Mouse (Mus musculus): Measurements from ENCODE around the gene Spock1. TPM values are rescaled to one million over a fixed set of nuclear protein-coding genes. Genes with fewer than 3 reads are reported as not detected.

Spock1 gene
- total and polyA plus RNA-seq, 2 experiments = not detected

GRCm38 (mm10) chr13:57662554-57662953 is 245.6 kb downstream of the Spock1 start:
- no peaks in the 10 kb centered on the region for H3K27me3 ChIP-seq (ENCODE audit: control insufficient read depth, insufficient read depth, low read length)
- H3K4me1 ChIP-seq (ENCODE audit: control insufficient read depth, insufficient read depth, low read length) = no peaks in the 10 kb centered on the region
- H3K9ac ChIP-seq (ENCODE audit: low read depth, low read length) = no peak overlapping the region
- no peak for DNase-seq (ENCODE audit: extremely low read depth, low read depth, low spot score)
- 71% methylated on average over 4 of the region's 4 CpGs for WGBS
- no peak overlapping the region for H3K4me3 ChIP-seq (ENCODE audit: insufficient read depth, low read depth, low read length)
- H3K79me2 ChIP-seq (ENCODE audit: control insufficient read depth, insufficient read depth, low read length) = no peaks in the 10 kb centered on the region
- TF ChIP-seq POLR2A (IDR thresholded peaks at IDR 0.05; ENCODE audit: extremely low read depth, insufficient read depth, low read length) (no peak), CTCF (IDR thresholded peaks at IDR 0.05; ENCODE audit: low read depth, low read length) (no peak)
- H3K36me3 ChIP-seq (ENCODE audit: control insufficient read depth, insufficient read depth, low read length) = no peaks in the 10 kb centered on the region
- H3K27ac ChIP-seq (replicated peaks; ENCODE audit: insufficient read depth, low read depth, low read length) = no peak overlapping the region

DNA sequence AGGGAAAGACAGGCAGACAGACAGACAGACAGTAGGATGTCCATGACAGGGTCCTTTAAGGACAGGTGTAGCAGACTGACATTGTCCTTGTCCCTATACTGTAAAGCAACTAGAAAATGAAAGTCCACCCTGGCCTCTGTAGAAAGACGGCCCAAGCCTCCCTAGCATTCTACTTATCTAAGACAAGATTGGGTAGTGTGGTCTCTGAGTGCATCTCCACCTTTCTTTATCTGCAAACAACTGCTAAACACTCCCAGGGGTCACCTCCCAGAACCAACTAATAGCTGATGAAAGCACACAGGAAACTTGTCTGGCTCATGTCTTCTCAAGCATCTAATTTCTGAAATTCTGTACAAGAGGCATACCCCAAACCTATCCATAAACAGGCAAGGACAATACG is 247.6 kb downstream of the Spock1 start:
- H3K79me2 ChIP-seq (ENCODE audit: control insufficient read depth, insufficient read depth, low read length) = no peaks in the 10 kb centered on the region
- no peak overlapping the region for H3K9ac ChIP-seq (ENCODE audit: low read depth, low read length)
- no peak overlapping the region for H3K4me3 ChIP-seq (ENCODE audit: insufficient read depth, low read depth, low read length)
- WGBS = 64% methylated on average over 2 of the region's 2 CpGs
- no peak for TF ChIP-seq POLR2A (IDR thresholded peaks at IDR 0.05; ENCODE audit: extremely low read depth, insufficient read depth, low read length)
- TF ChIP-seq CTCF (IDR thresholded peaks at IDR 0.05; ENCODE audit: low read depth, low read length) = no peak
- H3K27me3 ChIP-seq (ENCODE audit: control insufficient read depth, insufficient read depth, low read length) = no peaks in the 10 kb centered on the region
- no peak overlapping the region for H3K27ac ChIP-seq (replicated peaks; ENCODE audit: insufficient read depth, low read depth, low read length)
- no peaks in the 10 kb centered on the region for H3K36me3 ChIP-seq (ENCODE audit: control insufficient read depth, insufficient read depth, low read length)
- DNase-seq (ENCODE audit: extremely low read depth, low read depth, low spot score) = no peak
- H3K4me1 ChIP-seq (ENCODE audit: control insufficient read depth, insufficient read depth, low read length) = no peaks in the 10 kb centered on the region

- H3K27ac ChIP-seq (replicated peaks; ENCODE audit: insufficient read depth, low read depth, low read length) = no peak overlapping the region
- TF ChIP-seq CTCF (IDR thresholded peaks at IDR 0.05; ENCODE audit: low read depth, low read length) = no peak
- no peak for TF ChIP-seq POLR2A (IDR thresholded peaks at IDR 0.05; ENCODE audit: extremely low read depth, insufficient read depth, low read length)
- WGBS = 77% methylated on average over 3 of the region's 3 CpGs
- H3K36me3 ChIP-seq (ENCODE audit: control insufficient read depth, insufficient read depth, low read length) = no peaks in the 10 kb centered on the region
- H3K79me2 ChIP-seq (ENCODE audit: control insufficient read depth, insufficient read depth, low read length) = no peaks in the 10 kb centered on the region
- H3K4me1 ChIP-seq (ENCODE audit: control insufficient read depth, insufficient read depth, low read length) = no peaks in the 10 kb centered on the region
- no peaks in the 10 kb centered on the region for H3K27me3 ChIP-seq (ENCODE audit: control insufficient read depth, insufficient read depth, low read length)
- no peak overlapping the region for H3K9ac ChIP-seq (ENCODE audit: low read depth, low read length)
- DNase-seq (ENCODE audit: extremely low read depth, low read depth, low spot score) = no peak
- no peak overlapping the region for H3K4me3 ChIP-seq (ENCODE audit: insufficient read depth, low read depth, low read length)
Observed at GRCm38 (mm10) chr13:57659872-57660271, 248.3 kb downstream of the Spock1 start.

GRCm38 (mm10) chr13:57656606-57657005 is 251.5 kb downstream of the Spock1 start:
- no peak overlapping the region for H3K9ac ChIP-seq (ENCODE audit: low read depth, low read length)
- no peaks in the 10 kb centered on the region for H3K36me3 ChIP-seq (ENCODE audit: control insufficient read depth, insufficient read depth, low read length)
- H3K4me1 ChIP-seq (ENCODE audit: control insufficient read depth, insufficient read depth, low read length) = no peaks in the 10 kb centered on the region
- H3K4me3 ChIP-seq (ENCODE audit: insufficient read depth, low read depth, low read length) = no peak overlapping the region
- TF ChIP-seq CTCF (IDR thresholded peaks at IDR 0.05; ENCODE audit: low read depth, low read length) (no peak), POLR2A (IDR thresholded peaks at IDR 0.05; ENCODE audit: extremely low read depth, insufficient read depth, low read length) (no peak)
- H3K27me3 ChIP-seq (ENCODE audit: control insufficient read depth, insufficient read depth, low read length) = no peaks in the 10 kb centered on the region
- H3K27ac ChIP-seq (replicated peaks; ENCODE audit: insufficient read depth, low read depth, low read length) = no peak overlapping the region
- H3K79me2 ChIP-seq (ENCODE audit: control insufficient read depth, insufficient read depth, low read length) = no peaks in the 10 kb centered on the region
- no peak for DNase-seq (ENCODE audit: extremely low read depth, low read depth, low spot score)
- 57% methylated on average over 8 of the region's 8 CpGs for WGBS

- no peak for TF ChIP-seq CTCF (IDR thresholded peaks at IDR 0.05; ENCODE audit: low read depth, low read length)
- no peak for TF ChIP-seq POLR2A (IDR thresholded peaks at IDR 0.05; ENCODE audit: extremely low read depth, insufficient read depth, low read length)
- Histone ChIP-seq H3K27ac (replicated peaks; ENCODE audit: insufficient read depth, low read depth, low read length) (no peak overlapping the region), H3K4me3 (ENCODE audit: insufficient read depth, low read depth, low read length) (no peak overlapping the region), H3K27me3 (ENCODE audit: control insufficient read depth, insufficient read depth, low read length) (no peaks in the 10 kb centered on the region), H3K4me1 (ENCODE audit: control insufficient read depth, insufficient read depth, low read length) (no peaks in the 10 kb centered on the region), H3K36me3 (ENCODE audit: control insufficient read depth, insufficient read depth, low read length) (no peaks in the 10 kb centered on the region), H3K9ac (ENCODE audit: low read depth, low read length) (no peak overlapping the region), H3K79me2 (ENCODE audit: control insufficient read depth, insufficient read depth, low read length) (no peaks in the 10 kb centered on the region)
- 79% methylated on average over 7 of the region's 7 CpGs for WGBS
- no peak for DNase-seq (ENCODE audit: extremely low read depth, low read depth, low spot score)
Observed at GRCm38 (mm10) chr13:57654362-57654761, 253.8 kb downstream of the Spock1 start.

- Histone ChIP-seq H3K27ac (replicated peaks; ENCODE audit: insufficient read depth, low read depth, low read length) (no peak overlapping the region), H3K9ac (ENCODE audit: low read depth, low read length) (no peak overlapping the region), H3K4me3 (ENCODE audit: insufficient read depth, low read depth, low read length) (no peak overlapping the region), H3K79me2 (ENCODE audit: control insufficient read depth, insufficient read depth, low read length) (no peaks in the 10 kb centered on the region), H3K36me3 (ENCODE audit: control insufficient read depth, insufficient read depth, low read length) (no peaks in the 10 kb centered on the region), H3K27me3 (ENCODE audit: control insufficient read depth, insufficient read depth, low read length) (no peaks in the 10 kb centered on the region), H3K4me1 (ENCODE audit: control insufficient read depth, insufficient read depth, low read length) (no peaks in the 10 kb centered on the region)
- DNase-seq (ENCODE audit: extremely low read depth, low read depth, low spot score) = no peak
- 81% methylated on average over 4 of the region's 4 CpGs for WGBS
- TF ChIP-seq CTCF (IDR thresholded peaks at IDR 0.05; ENCODE audit: low read depth, low read length) = no peak
- TF ChIP-seq POLR2A (IDR thresholded peaks at IDR 0.05; ENCODE audit: extremely low read depth, insufficient read depth, low read length) = no peak
Observed at GRCm38 (mm10) chr13:57651236-57651635, 256.9 kb downstream of the Spock1 start.

Measured in liver, adult 2 months (tissue).